Mouse (Mus musculus) kidney, embryonic 16.5 days (tissue): Measurements from ENCODE around the gene Gm19668. TPM values are rescaled to one million over a fixed set of nuclear protein-coding genes. Genes with fewer than 3 reads are reported as not detected.
"Not testable (repeated sequence)": the region's sequence is repeated elsewhere in the genome, so short reads cannot be mapped to it uniquely, and the experiment has no call there.

Experiments
- ATAC-seq: fragments of 200-750 bp; cut with Nextera tagmentation; 2 replicates; pipeline ENCODE4 v1.8.0; 2017; ENCODE audit warnings: moderate TSS enrichment; ENCODE audit not compliant: low FRiP score, low TSS enrichment
- H3K27ac ChIP-seq: fragments of 300-500 bp; sonication (generic); 2 replicates; pipeline ENCODE4 v1.5.1; 2014; ENCODE audit warnings: low read length
- H3K27me3 ChIP-seq: fragments of 300-500 bp; sonication (generic); 2 replicates; pipeline ENCODE4 v1.6.1; 2014; ENCODE audit warnings: low read length, control low read depth, mixed read lengths; ENCODE audit not compliant: insufficient read depth
- H3K36me3 ChIP-seq: fragments of 300-500 bp; sonication (generic); 2 replicates; pipeline ENCODE4 v1.6.1; 2014; ENCODE audit warnings: low read length, control low read depth, mixed read lengths; ENCODE audit not compliant: insufficient read depth
- H3K4me1 ChIP-seq: fragments of 300-500 bp; sonication (generic); 2 replicates; pipeline ENCODE4 v1.6.1; 2014; ENCODE audit warnings: low read length, control low read depth, mixed read lengths; ENCODE audit not compliant: insufficient read depth
- H3K4me2 ChIP-seq: fragments of 300-500 bp; sonication (generic); replicated peaks from 2 replicates; pipeline ENCODE4 v1.6.1; 2014; ENCODE audit warnings: low read depth, low read length
- H3K4me3 ChIP-seq: fragments of 300-500 bp; sonication (generic); 2 replicates; pipeline ENCODE4 v1.5.1; 2014; ENCODE audit warnings: mild to moderate bottlenecking, low read length
- H3K9ac ChIP-seq: fragments of 300-500 bp; sonication (generic); replicated peaks from 2 replicates; pipeline ENCODE4 v1.6.1; 2014; ENCODE audit warnings: low read length
- H3K9me3 ChIP-seq: fragments of 300-500 bp; sonication (generic); 2 replicates; pipeline ENCODE4 v1.6.1; 2016; ENCODE audit warnings: low read length, control low read depth
- WGBS: fragments of 180-500 bp; shearing (Covaris S2); extraction: QIAGEN DNeasy Blood & Tissue Kit; methylation state at CpG from one replicate; pipeline ENCODE4 v1.1.7; 2014; 5-methylcytosine and 5-hydroxymethylcytosine counted together
- polyA plus RNA-seq: library from polyadenylated mRNA; unstranded; fragments of >200 nt; fragmentation: Nextera tagmentation; extraction: Ambion mirVana; gene quantifications from 2 replicates; pipeline ENCODE4 v1.2.1, GENCODE M21; 2015

The Gm19668 gene
- polyA plus RNA-seq, 1 experiment from 2014 or later, result not detected

DNA sequence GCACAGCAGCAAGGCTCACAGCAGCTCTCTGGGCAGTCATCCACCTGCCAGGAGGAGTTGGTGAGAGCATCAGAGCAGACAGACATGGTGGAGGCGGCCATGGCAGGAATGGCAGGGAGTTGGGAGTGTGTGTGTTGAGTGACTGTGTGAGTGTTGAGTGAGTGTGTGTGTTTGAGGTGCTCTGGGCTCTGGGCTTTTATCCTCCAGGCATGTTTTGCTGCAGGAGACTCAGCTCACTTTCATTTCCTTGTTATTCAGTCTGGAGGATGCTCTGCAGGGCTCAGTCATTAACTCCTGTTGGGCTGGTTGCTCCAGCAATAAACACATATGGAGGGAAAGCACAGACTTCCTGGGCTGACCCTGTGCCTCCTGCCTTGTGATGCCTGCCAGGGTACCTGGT is 22.1 kb downstream of the Gm19668 start, which contains the start of gene Gm7138:
TSS of gene Gm7138 (minus strand) at position 101 of the 400 bp plus-strand sequence.
- H3K4me1 ChIP-seq, H3K27ac ChIP-seq, ATAC-seq, H3K27me3 ChIP-seq, H3K9ac ChIP-seq, H3K36me3 ChIP-seq, H3K9me3 ChIP-seq, H3K4me3 ChIP-seq, H3K4me2 ChIP-seq: not testable (repeated sequence)
- 100% methylated on average over 1 of the region's 1 CpGs for WGBS

DNA sequence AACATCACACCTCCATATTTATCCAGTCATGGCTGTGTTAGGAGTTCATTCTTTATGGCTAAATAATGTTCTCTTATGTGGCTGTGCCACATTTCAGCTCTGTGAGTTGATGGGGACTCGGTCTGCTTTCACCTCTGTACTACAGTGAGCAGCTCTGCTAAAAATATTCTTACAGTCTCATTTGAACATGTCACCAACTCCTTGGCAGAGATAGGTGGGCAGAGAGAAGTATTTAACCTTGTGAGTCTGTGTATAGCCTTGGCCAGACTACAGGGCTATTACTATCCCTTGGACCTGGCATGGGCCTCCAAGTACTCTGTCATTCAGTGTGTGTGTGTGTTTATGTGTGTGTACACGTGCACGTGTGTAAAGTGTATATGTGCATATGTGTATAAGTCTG is 26.8 kb downstream of the Gm19668 start:
- not testable (repeated sequence) for H3K36me3 ChIP-seq, H3K27ac ChIP-seq, H3K4me3 ChIP-seq, H3K9me3 ChIP-seq, H3K4me2 ChIP-seq, H3K27me3 ChIP-seq, ATAC-seq, H3K4me1 ChIP-seq, H3K9ac ChIP-seq
- 75% methylated on average over 1 of the region's 3 CpGs for WGBS

GRCm38 (mm10) chr10:77771225-77771624 is 27.7 kb downstream of the Gm19668 start, which contains the start of gene Gm3238:
Gene Gm3238 (minus strand): TSS chr10:77771325.
- not testable (repeated sequence) for H3K27me3 ChIP-seq, H3K9me3 ChIP-seq, H3K27ac ChIP-seq, H3K4me1 ChIP-seq, H3K36me3 ChIP-seq, H3K4me2 ChIP-seq, H3K9ac ChIP-seq, ATAC-seq, H3K4me3 ChIP-seq
- no CpG with 5 or more reads among the region's 1 CpGs for WGBS

- Histone ChIP-seq H3K27ac (no peak overlapping the region), H3K4me2 (no peak overlapping the region), H3K36me3 (no peaks in the 10 kb centered on the region), H3K9ac (no peak overlapping the region), H3K4me1 (no peaks in the 10 kb centered on the region), H3K9me3 (no peaks in the 10 kb centered on the region), H3K27me3 (no peaks in the 10 kb centered on the region), H3K4me3 (no peak overlapping the region)
- WGBS, result 62% methylated on average over 1 of the region's 1 CpGs
- no peak for ATAC-seq
Measured at GRCm38 (mm10) chr10:77769727-77770126, 29.2 kb downstream of the Gm19668 start.

GRCm38 (mm10) chr10:77759582-77759981 is 39.4 kb downstream of the Gm19668 start, which contains the start of gene Gm3233:
Gene Gm3233 (minus strand): TSS chr10:77759682.
- H3K9ac ChIP-seq, H3K4me3 ChIP-seq, ATAC-seq, H3K27ac ChIP-seq, H3K9me3 ChIP-seq, H3K36me3 ChIP-seq, H3K27me3 ChIP-seq, H3K4me1 ChIP-seq, H3K4me2 ChIP-seq: not testable (repeated sequence)
- no CpG with 5 or more reads among the region's 1 CpGs for WGBS

DNA sequence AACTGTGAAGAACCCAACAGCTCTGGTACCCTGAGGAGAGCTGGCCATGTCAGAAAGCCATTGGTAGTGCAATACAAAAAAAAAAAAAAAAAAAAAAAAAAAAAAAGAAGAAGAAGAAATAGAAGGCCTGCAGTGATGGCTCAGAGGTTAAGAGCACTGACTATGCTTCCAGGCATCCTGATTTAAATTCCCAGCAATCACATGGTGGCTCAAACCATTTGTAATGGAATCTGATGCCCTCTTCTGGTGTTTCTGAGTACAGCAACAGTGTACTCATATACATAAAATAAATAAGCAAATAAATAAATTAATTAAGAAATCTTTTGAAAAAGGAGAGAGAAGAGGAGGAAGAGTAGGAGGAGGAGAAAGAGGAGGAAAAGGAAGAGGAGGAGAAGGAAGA is 45.5 kb downstream of the Gm19668 start:
- Histone ChIP-seq H3K27ac (no peak overlapping the region), H3K4me1 (no peaks in the 10 kb centered on the region), H3K9ac (no peak overlapping the region), H3K9me3 (no peaks in the 10 kb centered on the region), H3K4me2 (no peak overlapping the region), H3K4me3 (no peak overlapping the region), H3K27me3 (no peaks in the 10 kb centered on the region), H3K36me3 (no peaks in the 10 kb centered on the region)
- no peak for ATAC-seq

GRCm38 (mm10) chr10:77752312-77752711 is 46.6 kb downstream of the Gm19668 start:
- not testable (repeated sequence) for H3K27me3 ChIP-seq, H3K9ac ChIP-seq, H3K9me3 ChIP-seq, H3K4me2 ChIP-seq, ATAC-seq, H3K27ac ChIP-seq, H3K4me3 ChIP-seq, H3K4me1 ChIP-seq, H3K36me3 ChIP-seq
- WGBS, result 63% methylated on average over 3 of the region's 3 CpGs

- not testable (repeated sequence) for H3K4me3 ChIP-seq, H3K36me3 ChIP-seq, H3K27ac ChIP-seq, H3K27me3 ChIP-seq, H3K9ac ChIP-seq, ATAC-seq, H3K4me2 ChIP-seq, H3K4me1 ChIP-seq, H3K9me3 ChIP-seq
- WGBS, result 64% methylated on average over 1 of the region's 1 CpGs
Measured at GRCm38 (mm10) chr10:77751254-77751653, 47.7 kb downstream of the Gm19668 start, which contains the start of gene Gm9736. Gene Gm9736 (minus strand): TSS chr10:77751354.

DNA sequence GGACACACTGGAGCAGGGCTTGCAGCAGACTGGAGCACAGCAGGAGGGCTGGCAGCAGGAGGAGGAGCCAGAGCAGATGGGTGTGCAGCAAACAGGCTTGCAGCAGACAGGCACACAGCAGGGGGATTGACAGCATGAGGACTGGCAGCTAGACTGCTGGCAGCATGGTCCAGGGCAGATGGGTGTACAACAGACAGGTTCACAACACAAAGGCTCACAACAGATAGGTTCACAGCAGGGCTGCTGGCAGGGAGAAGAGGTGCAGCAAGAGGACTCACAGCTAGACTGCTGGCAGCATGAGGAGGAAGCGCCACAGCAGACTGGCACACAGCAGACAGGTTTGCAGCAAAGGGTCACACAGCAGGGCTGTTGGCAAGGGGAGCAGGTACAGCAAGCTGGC is 48.2 kb downstream of the Gm19668 start:
- H3K9me3 ChIP-seq, H3K27me3 ChIP-seq, H3K4me2 ChIP-seq, H3K4me3 ChIP-seq, H3K4me1 ChIP-seq, H3K36me3 ChIP-seq, H3K9ac ChIP-seq, ATAC-seq, H3K27ac ChIP-seq: not testable (repeated sequence)
- 77% methylated on average over 1 of the region's 1 CpGs for WGBS
